Mouse (Mus musculus) neural tube, embryonic 13.5 days (tissue): ENCODE data around the gene Olfr1308. TPM values are rescaled to one million over a fixed set of nuclear protein-coding genes. Genes with fewer than 3 reads are reported as not detected.

Experiments used
- ATAC-seq: fragments of 200-750 bp; cut with Nextera tagmentation; 2 replicates; pipeline ENCODE4 v1.8.0; 2017; ENCODE audit warnings: low read depth, mild to moderate bottlenecking, moderate TSS enrichment, moderate library complexity
- H3K27ac ChIP-seq: fragments of 300-500 bp; sonication (generic); replicated peaks from 2 replicates; pipeline ENCODE4 v1.5.1; 2015; ENCODE audit warnings: moderate library complexity, mild to moderate bottlenecking, inconsistent platforms
- H3K27me3 ChIP-seq: fragments of 300-500 bp; sonication (generic); 2 replicates; pipeline ENCODE4 v1.6.1; 2015; ENCODE audit warnings: mild to moderate bottlenecking, inconsistent platforms
- H3K36me3 ChIP-seq: fragments of 300-500 bp; sonication (generic); 2 replicates; pipeline ENCODE4 v1.6.1; 2015; ENCODE audit warnings: mild to moderate bottlenecking, inconsistent platforms
- H3K4me1 ChIP-seq: fragments of 300-500 bp; sonication (generic); replicated peaks from 2 replicates; pipeline ENCODE4 v1.6.1; 2015; ENCODE audit warnings: inconsistent platforms
- H3K4me2 ChIP-seq: fragments of 300-500 bp; sonication (generic); 2 replicates; pipeline ENCODE4 v1.6.1; 2015; ENCODE audit warnings: inconsistent platforms, mild to moderate bottlenecking, moderate library complexity
- H3K4me3 ChIP-seq: fragments of 300-500 bp; sonication (generic); 2 replicates; pipeline ENCODE4 v1.5.1; 2015; ENCODE audit warnings: mild to moderate bottlenecking, inconsistent platforms
- H3K9ac ChIP-seq: fragments of 300-500 bp; sonication (generic); 2 replicates; pipeline ENCODE4 v1.6.1; 2015; ENCODE audit warnings: moderate library complexity, mild to moderate bottlenecking, inconsistent platforms
- H3K9me3 ChIP-seq: fragments of 300-500 bp; sonication (generic); 2 replicates; pipeline ENCODE4 v1.6.1; 2016; ENCODE audit warnings: inconsistent platforms
- WGBS: fragments of 180-500 bp; shearing (Covaris S2); methylation state at CpG from one replicate; pipeline ENCODE4 v1.1.7; 2015; 5-methylcytosine and 5-hydroxymethylcytosine counted together
- polyA plus RNA-seq: library from polyadenylated mRNA; unstranded; fragments of >200 nt; fragmentation: Nextera tagmentation; extraction: Ambion mirVana; gene quantifications from 2 replicates; pipeline ENCODE4 v1.2.1, GENCODE M21; 2015

The Olfr1308 gene
- polyA plus RNA-seq = not detected in 2 replicates

DNA sequence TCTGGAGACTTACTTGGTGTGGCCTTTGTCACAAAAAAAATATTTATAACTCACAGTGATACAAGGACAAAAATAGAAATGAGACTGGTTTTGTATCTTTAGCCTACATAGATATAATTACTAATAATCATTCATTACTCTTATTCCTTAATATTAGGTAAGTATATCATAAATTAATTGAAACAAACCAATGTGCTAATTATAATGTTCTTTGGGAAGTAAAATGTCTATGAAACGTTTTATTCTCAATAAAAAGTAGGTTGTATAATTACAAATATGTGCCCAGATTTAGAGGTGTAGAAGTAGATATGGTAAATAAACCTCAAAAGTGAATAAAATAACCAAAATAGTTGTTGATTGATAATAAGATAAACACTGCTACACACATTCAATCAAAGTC, at the start of gene Olfr1308:
Olfr1308 (minus strand) TSS at position 101 of the 400 bp plus-strand sequence.
- 66% methylated on average over 1 of the region's 1 CpGs for WGBS
- Histone ChIP-seq H3K9ac (no peak within 1 kb of the TSS), H3K36me3 (no peaks in the 10 kb centered on the region), H3K9me3 (no peaks in the 10 kb centered on the region), H3K4me2 (no peak within 1 kb of the TSS), H3K27me3 (no peaks in the 10 kb centered on the region), H3K4me1 (no peaks in the 10 kb centered on the region), H3K27ac (no peak within 1 kb of the TSS), H3K4me3 (no peak within 1 kb of the TSS)
- no peak for ATAC-seq

GRCm38 (mm10) chr2:112012608-112013007, 47.9 kb upstream of the Olfr1308 start, which contains the start of gene Olfr1310:
TSS of gene Olfr1310 (minus strand) at chr2:112012708.
- Histone ChIP-seq H3K4me1 (no peaks in the 10 kb centered on the region), H3K27me3 (no peaks in the 10 kb centered on the region), H3K9me3 (no peaks in the 10 kb centered on the region), H3K9ac (no peak within 1 kb of the TSS), H3K4me3 (no peak within 1 kb of the TSS), H3K36me3 (no peaks in the 10 kb centered on the region), H3K27ac (no peak within 1 kb of the TSS), H3K4me2 (no peak within 1 kb of the TSS)
- no peak for ATAC-seq

- Histone ChIP-seq H3K4me2 (no peak within 1 kb of the TSS), H3K36me3 (no peaks in the 10 kb centered on the region), H3K27ac (no peak within 1 kb of the TSS), H3K9ac (no peak within 1 kb of the TSS), H3K27me3 (no peaks in the 10 kb centered on the region), H3K9me3 (no peaks in the 10 kb centered on the region), H3K4me1 (no peaks in the 10 kb centered on the region), H3K4me3 (no peak within 1 kb of the TSS)
- WGBS = 63% methylated on average over 1 of the region's 1 CpGs
- ATAC-seq = no peak
Observed at GRCm38 (mm10) chr2:111990181-111990580, 25.4 kb upstream of the Olfr1308 start, which contains the start of gene Olfr1309. TSS of gene Olfr1309 (minus strand) at chr2:111990281.

DNA sequence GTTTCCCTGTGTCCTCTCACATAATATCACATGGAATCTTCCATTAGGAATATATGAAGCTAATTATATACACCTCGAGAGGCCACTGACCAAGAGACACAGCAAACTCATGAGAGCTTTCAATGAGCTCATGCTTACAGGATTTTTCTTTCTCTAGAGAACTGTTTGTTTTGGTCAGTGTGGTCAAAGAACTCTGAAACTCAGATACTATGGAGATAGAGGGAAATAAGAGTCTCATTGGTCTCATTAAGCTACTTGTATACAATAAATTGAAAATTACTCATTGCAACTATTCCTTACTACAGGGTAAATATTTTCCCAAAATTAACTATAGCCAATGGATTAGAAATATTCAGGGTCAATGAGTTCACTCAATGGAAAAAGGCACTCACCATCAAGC, 15.4 kb downstream of the Olfr1308 start, which contains the start of gene Olfr1307:
Olfr1307 (minus strand) TSS at position 101 of the 400 bp plus-strand sequence.
- H3K4me3 ChIP-seq = no peak within 1 kb of the TSS
- no peaks in the 10 kb centered on the region for H3K27me3 ChIP-seq
- no peak for ATAC-seq
- no peak within 1 kb of the TSS for H3K9ac ChIP-seq
- no peaks in the 10 kb centered on the region for H3K4me1 ChIP-seq
- WGBS = 78% methylated on average over 1 of the region's 1 CpGs
- H3K36me3 ChIP-seq = no peaks in the 10 kb centered on the region
- no peak within 1 kb of the TSS for H3K4me2 ChIP-seq
- no peak within 1 kb of the TSS for H3K27ac ChIP-seq
- H3K9me3 ChIP-seq = no peaks in the 10 kb centered on the region

DNA sequence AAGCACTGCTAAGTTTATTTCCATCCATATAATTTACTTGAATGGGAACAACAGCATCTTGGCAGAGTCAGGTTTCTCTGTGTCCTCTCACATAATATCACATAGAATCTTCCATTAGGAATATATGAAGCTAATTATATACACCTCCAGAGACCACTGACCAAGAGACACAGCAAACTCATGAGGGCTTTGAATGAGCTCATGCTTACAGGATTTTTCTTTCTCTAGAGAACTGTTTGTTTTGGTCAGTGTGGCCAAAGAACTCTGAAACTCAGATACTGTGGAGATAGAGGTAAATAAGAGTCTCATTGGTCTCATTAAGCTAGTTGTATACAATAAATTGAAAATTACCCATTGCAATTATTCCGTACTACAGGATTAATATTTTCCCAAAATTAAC, 48.6 kb downstream of the Olfr1308 start, which contains the start of gene Olfr1306:
Olfr1306 (minus strand) TSS at position 101 of the 400 bp plus-strand sequence.
- WGBS = 91% methylated on average over 1 of the region's 1 CpGs
- Histone ChIP-seq H3K27ac (no peak within 1 kb of the TSS), H3K4me1 (no peaks in the 10 kb centered on the region), H3K4me3 (no peak within 1 kb of the TSS), H3K4me2 (no peak within 1 kb of the TSS), H3K27me3 (no peaks in the 10 kb centered on the region), H3K9ac (no peak within 1 kb of the TSS), H3K36me3 (no peaks in the 10 kb centered on the region), H3K9me3 (peaks cover 7% of the 10 kb centered on the region; the same call in 1 of the 2 replicates)
- no peak for ATAC-seq

Other genes with a start within 250 kb of the Olfr1308 start
- not detected in 2 replicates for gene Olfr1301, start 213.9 kb downstream of the Olfr1308 start, polyA plus RNA-seq
- gene Olfr1302, start 187.5 kb downstream of the Olfr1308 start, polyA plus RNA-seq = not detected in 2 replicates
- not detected in 2 replicates for gene Olfr1303, start 144.6 kb downstream of the Olfr1308 start, polyA plus RNA-seq
- gene Olfr1305, start 87.8 kb downstream of the Olfr1308 start, polyA plus RNA-seq = not detected in 2 replicates
- not detected in 2 replicates for gene Olfr1306, start 48.7 kb downstream of the Olfr1308 start, polyA plus RNA-seq
- 0.01 TPM in 1 of 2 replicates, not detected in the other for gene Olfr1307, start 15.5 kb downstream of the Olfr1308 start, polyA plus RNA-seq
- gene Olfr1309, start 25.3 kb upstream of the Olfr1308 start, polyA plus RNA-seq = not detected in 2 replicates
- not detected in 2 replicates for gene Olfr1310, start 47.8 kb upstream of the Olfr1308 start, polyA plus RNA-seq
- not detected in 2 replicates for gene Olfr1311, start 59.5 kb upstream of the Olfr1308 start, polyA plus RNA-seq
- not detected in 2 replicates for gene Olfr1312, start 85.3 kb upstream of the Olfr1308 start, polyA plus RNA-seq
- not detected in 2 replicates for gene Olfr1313, start 112.9 kb upstream of the Olfr1308 start, polyA plus RNA-seq
- not detected in 2 replicates for gene Olfr1314, start 131.8 kb upstream of the Olfr1308 start, polyA plus RNA-seq
- not detected in 2 replicates for gene Olfr1315-ps1, start 150.5 kb upstream of the Olfr1308 start, polyA plus RNA-seq
- gene Olfr1316, start 170.0 kb upstream of the Olfr1308 start, polyA plus RNA-seq = not detected in 2 replicates
- not detected in 2 replicates for gene Olfr1317, start 175.4 kb upstream of the Olfr1308 start, polyA plus RNA-seq
- 0.06 TPM in 1 of 2 replicates, not detected in the other for gene Olfr1318, start 189.3 kb upstream of the Olfr1308 start, polyA plus RNA-seq